Mouse (Mus musculus) testis, adult 2 months (tissue): ENCODE measurements around the gene Vdac1. TPM values are rescaled to one million over a fixed set of nuclear protein-coding genes. Genes with fewer than 3 reads are reported as not detected.
A peak's percentile ranks its signal among the peaks of the same experiment; 100 is the strongest.
"Not testable (repeated sequence)": the region's sequence is repeated elsewhere in the genome, so short reads cannot be mapped to it uniquely, and the experiment has no call there.

ENCODE experiments used
- H3K27ac ChIP-seq: fragments of 200-500 bp; 2 replicates; pipeline ENCODE4 v1.5.1; 2012; ENCODE audit warnings: low read depth, low read length; ENCODE audit not compliant: control insufficient read depth, insufficient read depth
- H3K27me3 ChIP-seq: fragments of 200-500 bp; 2 replicates; pipeline ENCODE4 v1.6.1; 2012; ENCODE audit warnings: mild to moderate bottlenecking, low read length, moderate library complexity; ENCODE audit not compliant: control insufficient read depth, insufficient read depth
- H3K36me3 ChIP-seq: fragments of 200-500 bp; 2 replicates; pipeline ENCODE4 v1.6.1; 2012; ENCODE audit warnings: mild to moderate bottlenecking, low read length; ENCODE audit not compliant: control insufficient read depth, insufficient read depth
- H3K4me1 ChIP-seq: fragments of 200-500 bp; 2 replicates; pipeline ENCODE4 v1.6.1; 2012; ENCODE audit warnings: low read length; ENCODE audit not compliant: control insufficient read depth, insufficient read depth
- H3K4me3 ChIP-seq: fragments of 200-500 bp; 2 replicates; pipeline ENCODE4 v1.5.1; 2012; ENCODE audit warnings: low read depth, mild to moderate bottlenecking, low read length, moderate library complexity, mixed read lengths; ENCODE audit not compliant: control insufficient read depth
- CTCF ChIP-seq: fragments of 200-500 bp; IDR thresholded peaks from 2 replicates; pipeline ENCODE4 v1.5.1; 2012; ENCODE audit warnings: low read depth, mild to moderate bottlenecking, inconsistent platforms, low read length, moderate library complexity; ENCODE audit not compliant: control insufficient read depth, insufficient read depth, insufficient replicate concordance
- POLR2A ChIP-seq: fragments of 200-500 bp; IDR thresholded peaks from 2 replicates; pipeline ENCODE4 v1.6.1; 2012; ENCODE audit warnings: low read depth, mild to moderate bottlenecking, inconsistent platforms, low read length, moderate library complexity; ENCODE audit not compliant: control insufficient read depth
- polyA plus RNA-seq: library from polyadenylated mRNA; depleted of rRNA; stranded (reverse); fragments of >200 nt; gene quantifications from 2 replicates; pipeline ENCODE4 v1.2.3, GENCODE M21; 2012

The Vdac1 gene
- polyA plus RNA-seq, 1 experiment: 16.7 TPM

DNA sequence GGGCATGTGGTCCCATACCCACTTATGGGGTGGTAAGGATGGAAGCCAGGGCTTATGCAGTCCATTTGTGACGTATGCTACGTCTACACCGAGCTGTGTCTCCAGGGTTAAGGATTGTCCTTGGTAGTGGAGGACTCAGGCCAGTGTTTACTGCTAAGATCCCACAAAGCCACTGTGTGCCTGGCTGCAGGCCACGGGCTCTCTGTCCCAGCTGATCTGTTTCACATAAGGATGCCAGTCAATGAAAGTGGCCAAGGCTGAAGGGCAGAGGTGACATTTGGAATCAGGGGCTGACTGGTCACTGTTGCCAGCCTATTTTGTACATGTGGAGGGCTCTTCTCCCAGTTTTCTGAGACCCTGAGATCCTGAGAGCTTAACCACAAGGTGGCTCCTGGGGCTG, 16.9 kb downstream of the Vdac1 start:
- Histone ChIP-seq H3K4me1 (no peaks in the 10 kb centered on the region), H3K4me3 (no peak overlapping the region), H3K27me3 (no peaks in the 10 kb centered on the region), H3K36me3 (no peaks in the 10 kb centered on the region), H3K27ac (0 out of 2 replicates have a peak overlapping the region, but pooled peaks have one; percentile 12)
- TF ChIP-seq CTCF (no peak), POLR2A (no peak)

GRCm38 (mm10) chr11:52379241-52379640, 18.6 kb downstream of the Vdac1 start:
- TF ChIP-seq CTCF (no peak), POLR2A (no peak)
- Histone ChIP-seq H3K4me3 (no peak overlapping the region), H3K27ac (no peak overlapping the region), H3K27me3 (no peaks in the 10 kb centered on the region), H3K4me1 (no peaks in the 10 kb centered on the region), H3K36me3 (no peaks in the 10 kb centered on the region)

DNA sequence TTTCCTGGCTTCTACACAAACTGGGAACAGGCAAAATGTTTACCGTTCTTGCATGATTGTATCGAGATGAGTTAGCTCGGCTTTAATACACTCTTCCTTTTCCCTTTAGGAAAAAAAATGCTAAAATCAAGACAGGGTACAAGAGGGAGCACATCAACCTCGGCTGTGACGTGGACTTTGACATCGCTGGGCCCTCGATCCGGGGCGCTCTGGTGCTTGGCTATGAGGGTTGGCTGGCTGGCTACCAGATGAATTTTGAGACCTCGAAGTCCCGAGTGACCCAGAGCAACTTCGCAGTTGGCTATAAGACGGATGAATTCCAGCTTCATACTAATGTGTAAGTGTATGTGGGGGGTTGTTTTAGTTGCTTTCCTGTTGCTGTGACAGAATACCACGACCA, 23.1 kb downstream of the Vdac1 start:
- H3K36me3 ChIP-seq: no peaks in the 10 kb centered on the region
- no peaks in the 10 kb centered on the region for H3K27me3 ChIP-seq
- no peak overlapping the region for H3K4me3 ChIP-seq
- H3K27ac ChIP-seq: no peak overlapping the region
- no peak for TF ChIP-seq CTCF
- TF ChIP-seq POLR2A: no peak
- H3K4me1 ChIP-seq: no peaks in the 10 kb centered on the region

GRCm38 (mm10) chr11:52384667-52385066, 24.0 kb downstream of the Vdac1 start:
- Histone ChIP-seq H3K4me3 (no peak overlapping the region), H3K36me3 (no peaks in the 10 kb centered on the region)

DNA sequence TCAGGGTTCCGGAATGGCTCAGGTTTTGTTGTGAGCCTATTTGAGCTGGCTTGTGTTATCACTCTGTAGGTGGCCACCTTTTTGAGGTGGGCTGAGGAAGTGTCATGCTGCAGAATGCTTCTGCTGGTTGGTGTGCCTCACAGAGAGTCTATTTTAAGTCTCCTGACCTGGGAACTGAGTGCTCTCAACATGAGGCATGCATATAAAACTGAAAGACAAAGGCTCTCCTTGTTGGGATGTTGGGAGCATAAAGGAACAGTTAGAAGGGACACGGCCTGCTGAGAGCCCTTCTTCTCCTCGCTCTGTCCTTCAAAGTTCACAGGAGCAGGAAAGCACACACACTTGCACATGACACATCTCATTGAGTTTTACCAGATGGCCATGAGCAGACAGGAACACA, 26.2 kb downstream of the Vdac1 start:
- peaks cover 4% of the 10 kb centered on the region for H3K4me1 ChIP-seq
- H3K4me3 ChIP-seq: no peak overlapping the region
- no peaks in the 10 kb centered on the region for H3K36me3 ChIP-seq
- H3K27me3 ChIP-seq: no peaks in the 10 kb centered on the region
- TF ChIP-seq POLR2A (no peak), CTCF (no peak)
- no peak overlapping the region for H3K27ac ChIP-seq

More at GRCm38 (mm10) chr11:52384667-52385066, 24.0 kb downstream of the Vdac1 start:
- Histone ChIP-seq H3K4me1 (no peaks in the 10 kb centered on the region), H3K27ac (no peak overlapping the region), H3K27me3 (no peaks in the 10 kb centered on the region)
- TF ChIP-seq POLR2A (no peak), CTCF (no peak)

DNA sequence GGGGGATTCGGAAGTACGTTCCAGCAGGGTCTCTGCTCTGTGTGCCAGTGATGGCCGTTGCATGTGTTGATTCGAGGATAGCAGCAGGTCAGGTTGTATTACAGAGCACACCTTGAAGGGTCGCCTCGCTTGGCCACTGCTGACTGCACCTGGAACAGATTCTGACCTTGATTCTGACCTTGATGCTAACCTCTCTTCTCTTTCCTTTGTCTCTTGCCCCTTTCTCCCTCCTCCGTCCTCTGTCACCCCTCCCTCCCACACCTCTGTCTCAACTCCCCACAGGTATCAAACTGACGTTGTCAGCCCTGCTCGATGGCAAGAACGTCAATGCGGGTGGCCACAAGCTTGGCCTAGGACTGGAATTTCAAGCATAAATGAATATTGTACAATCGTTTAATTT, 27.5 kb downstream of the Vdac1 start:
- TF ChIP-seq POLR2A (no peak), CTCF (no peak)
- no peaks in the 10 kb centered on the region for H3K36me3 ChIP-seq
- H3K27ac ChIP-seq: no peak overlapping the region
- no peak overlapping the region for H3K4me3 ChIP-seq
- H3K27me3 ChIP-seq: no peaks in the 10 kb centered on the region
- H3K4me1 ChIP-seq: peaks cover 4% of the 10 kb centered on the region

DNA sequence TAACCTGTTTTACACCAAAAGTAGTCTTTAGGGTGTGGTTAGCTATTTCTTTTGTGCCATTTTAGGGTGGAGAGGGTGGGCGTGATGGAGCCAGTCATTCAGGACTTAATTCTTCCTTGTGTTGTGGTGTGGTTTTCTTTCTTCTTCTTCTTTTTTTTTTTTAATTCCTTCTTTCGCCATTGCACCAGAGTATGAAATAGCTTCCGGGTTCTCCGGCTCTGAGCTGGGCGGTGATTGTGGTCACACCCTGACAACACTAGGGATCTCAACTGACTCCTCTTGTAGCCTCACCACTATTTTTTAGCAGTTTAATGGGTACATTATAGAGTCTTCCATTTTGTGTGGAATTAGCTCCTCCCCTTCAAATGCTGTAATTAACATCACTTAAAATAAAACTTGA, 28.3 kb downstream of the Vdac1 start:
- not testable (repeated sequence) for H3K36me3 ChIP-seq, H3K27me3 ChIP-seq, H3K27ac ChIP-seq, H3K4me3 ChIP-seq, H3K4me1 ChIP-seq

GRCm38 (mm10) chr11:52389933-52390332, 29.3 kb downstream of the Vdac1 start:
- no peaks in the 10 kb centered on the region for H3K36me3 ChIP-seq
- H3K27ac ChIP-seq: no peak overlapping the region
- H3K4me3 ChIP-seq: peak overlapping the region; percentile 63
- peaks cover 4% of the 10 kb centered on the region for H3K4me1 ChIP-seq
- TF ChIP-seq POLR2A (no peak; the same call in 1 of the 2 replicates), CTCF (no peak)
- H3K27me3 ChIP-seq: no peaks in the 10 kb centered on the region
